Mouse (Mus musculus) thymus, adult 2 months (tissue): ENCODE measurements around the gene Mmp19. TPM values are rescaled to one million over a fixed set of nuclear protein-coding genes. Genes with fewer than 3 reads are reported as not detected.

Experiments used
- DNase-seq: peaks from one replicate; pipeline ENCODE4 v3.0.0; 2021
- H3K27ac ChIP-seq: fragments of 200-500 bp; 2 replicates; pipeline ENCODE4 v1.5.1; 2012; ENCODE audit warnings: low read length, control low read depth; ENCODE audit not compliant: control insufficient read depth, insufficient read depth
- H3K27me3 ChIP-seq: fragments of 200-500 bp; 2 replicates; pipeline ENCODE4 v1.6.1; 2012; ENCODE audit warnings: mild to moderate bottlenecking, low read length, moderate library complexity, mixed read lengths; ENCODE audit not compliant: control insufficient read depth, insufficient read depth
- H3K36me3 ChIP-seq: fragments of 200-500 bp; 2 replicates; pipeline ENCODE4 v1.6.1; 2012; ENCODE audit warnings: mild to moderate bottlenecking, low read length, moderate library complexity; ENCODE audit not compliant: control insufficient read depth, insufficient read depth
- H3K4me1 ChIP-seq: fragments of 200-500 bp; replicated peaks from 2 replicates; pipeline ENCODE4 v1.6.1; 2012; ENCODE audit warnings: low read length; ENCODE audit not compliant: control insufficient read depth, insufficient read depth
- H3K4me3 ChIP-seq: fragments of 200-500 bp; 2 replicates; pipeline ENCODE4 v1.5.1; 2012; ENCODE audit warnings: mild to moderate bottlenecking, low read length, control low read depth, moderate library complexity; ENCODE audit not compliant: control insufficient read depth, insufficient read depth
- CTCF ChIP-seq: fragments of 200-500 bp; IDR thresholded peaks from 2 replicates; pipeline ENCODE4 v1.5.1; 2012; ENCODE audit warnings: mild to moderate bottlenecking, control low read depth, low read length, moderate library complexity, borderline replicate concordance; ENCODE audit not compliant: control insufficient read depth, poor library complexity, insufficient read depth; ENCODE audit errors: extremely low read depth
- POLR2A ChIP-seq: fragments of 200-500 bp; IDR thresholded peaks from 2 replicates; pipeline ENCODE4 v1.6.1; 2012; ENCODE audit warnings: mild to moderate bottlenecking, low read length, control low read depth, moderate library complexity; ENCODE audit not compliant: control insufficient read depth, poor library complexity, insufficient read depth; ENCODE audit errors: extremely low read depth
- WGBS: fragments of 180-500 bp; shearing (Covaris S2); methylation state at CpG from one replicate; pipeline ENCODE4 v1.1.7; 2018; 5-methylcytosine and 5-hydroxymethylcytosine counted together
- polyA plus RNA-seq: library from polyadenylated mRNA; depleted of rRNA; stranded (reverse); fragments of >200 nt; gene quantifications from 2 replicates; pipeline ENCODE4 v1.2.3, GENCODE M21; 2012

Gene Mmp19
- polyA plus RNA-seq, 1 experiment: 1.8 TPM

DNA sequence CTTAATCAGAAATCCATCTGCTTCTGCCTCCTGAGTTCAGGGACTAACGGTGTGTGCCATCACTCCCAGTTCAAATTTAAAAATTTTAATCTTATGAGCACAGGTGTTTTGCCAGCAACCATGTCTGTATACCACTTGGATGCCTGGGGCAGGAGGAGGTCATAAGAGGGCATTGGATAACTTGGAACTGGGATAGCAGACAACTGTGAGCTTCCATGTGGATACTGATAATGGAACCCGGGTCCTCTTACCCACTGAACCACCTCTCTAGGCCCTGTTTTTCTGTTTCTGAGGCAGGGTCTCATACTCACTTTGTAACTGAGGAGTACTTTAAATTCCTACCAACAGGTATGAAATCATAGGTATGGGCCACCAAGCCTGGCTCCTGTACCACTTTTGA, 12.3 kb upstream of the Mmp19 start:
- H3K4me3 ChIP-seq: no peak overlapping the region
- 93% methylated on average over 2 of the region's 2 CpGs for WGBS
- TF ChIP-seq CTCF (no peak), POLR2A (no peak)
- H3K4me1 ChIP-seq: peaks cover 7% of the 10 kb centered on the region
- H3K27me3 ChIP-seq: no peaks in the 10 kb centered on the region
- no peaks in the 10 kb centered on the region for H3K36me3 ChIP-seq
- DNase-seq: no peak
- H3K27ac ChIP-seq: no peak overlapping the region

DNA sequence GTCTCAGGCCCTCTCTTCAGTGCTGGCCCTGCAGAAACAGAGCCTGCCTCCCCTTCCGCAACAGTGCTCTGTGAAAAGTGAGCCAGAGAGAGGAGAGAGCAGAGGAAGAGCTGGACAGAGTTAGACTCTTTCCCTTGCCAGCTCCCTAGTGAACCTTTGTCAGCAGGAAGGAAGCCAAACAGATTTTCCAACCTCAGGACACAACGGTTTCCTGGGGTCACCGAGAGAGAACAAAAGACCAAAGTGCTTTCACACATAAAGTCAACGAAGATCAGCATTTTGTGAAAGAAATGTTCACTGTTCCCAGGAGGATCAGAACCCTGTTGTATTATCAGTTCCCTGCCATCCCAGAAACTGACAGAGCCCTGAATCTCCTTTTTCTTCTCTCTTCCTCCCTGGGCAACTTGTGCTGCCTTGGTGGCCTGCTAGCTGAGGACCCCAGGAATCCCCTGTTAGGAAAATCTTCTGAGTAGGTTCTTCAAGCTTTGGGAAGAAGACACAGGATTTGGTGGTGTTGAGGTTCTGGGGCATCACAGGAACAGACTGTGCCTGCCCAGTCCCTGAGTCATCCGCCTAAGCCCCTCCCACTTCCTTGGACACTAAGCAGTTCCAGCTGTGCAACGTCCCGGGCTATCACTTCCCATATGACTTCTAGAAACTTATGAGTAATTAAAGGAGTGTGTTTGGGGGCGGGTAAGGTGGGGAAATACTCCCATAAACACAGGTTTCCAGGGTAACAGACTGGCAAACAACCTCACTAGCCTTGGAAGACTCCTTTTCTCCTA, 11.5 kb upstream of the Mmp19 start:
- H3K4me3 ChIP-seq: no peak overlapping the region
- TF ChIP-seq CTCF: no peak
- TF ChIP-seq POLR2A: no peak
- H3K4me1 ChIP-seq: peaks cover 7% of the 10 kb centered on the region
- no peak for DNase-seq
- WGBS: 22% methylated on average over 8 of the region's 8 CpGs
- no peaks in the 10 kb centered on the region for H3K27me3 ChIP-seq
- no peak overlapping the region for H3K27ac ChIP-seq
- no peaks in the 10 kb centered on the region for H3K36me3 ChIP-seq

DNA sequence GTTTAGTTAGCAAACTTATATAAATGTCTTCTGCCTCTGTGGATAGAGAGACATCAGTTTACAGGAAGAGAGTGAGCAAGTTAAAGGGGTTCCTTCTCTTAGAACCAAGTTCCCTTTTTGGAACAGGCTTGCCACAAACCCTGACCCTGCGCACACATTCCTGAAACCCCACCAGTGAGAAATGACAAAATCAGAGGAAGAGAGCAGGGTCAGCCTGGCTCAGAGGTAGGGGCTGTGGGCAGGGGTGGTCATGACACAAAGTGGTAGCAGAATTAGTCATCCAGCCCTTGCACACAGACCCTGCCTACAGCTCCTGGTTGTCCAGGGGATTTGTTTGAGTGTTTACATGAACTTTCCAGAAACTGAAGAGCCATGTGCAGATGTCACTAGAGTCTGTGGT, 10.5 kb upstream of the Mmp19 start:
- no peak for TF ChIP-seq CTCF
- no peak for TF ChIP-seq POLR2A
- Histone ChIP-seq H3K36me3 (no peaks in the 10 kb centered on the region), H3K27ac (no peak overlapping the region), H3K4me1 (peaks cover 7% of the 10 kb centered on the region), H3K4me3 (no peak overlapping the region), H3K27me3 (no peaks in the 10 kb centered on the region)
- DNase-seq: no peak
- 77% methylated on average over 1 of the region's 1 CpGs for WGBS

DNA sequence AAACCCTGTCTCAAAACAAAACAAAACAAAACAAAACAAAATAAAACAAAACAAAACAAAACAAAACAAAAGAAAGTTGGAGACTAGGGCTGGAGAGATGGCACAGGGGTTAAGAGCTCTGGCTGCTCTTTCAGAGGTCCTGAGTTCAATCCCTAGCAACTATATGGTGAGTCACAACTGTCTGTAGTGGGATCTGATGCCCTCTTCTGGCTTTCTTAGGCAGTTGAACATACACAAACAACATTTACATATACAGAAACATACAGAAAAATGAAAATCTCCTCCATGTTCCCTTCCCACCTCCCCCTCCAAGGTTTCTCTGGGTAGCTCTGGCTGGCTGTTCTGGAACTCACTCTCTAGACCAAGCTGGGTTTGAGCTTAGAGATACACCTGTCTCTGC, 1.3 kb downstream of the Mmp19 start:
- Histone ChIP-seq H3K27ac (no peak overlapping the region), H3K4me3 (no peak overlapping the region), H3K36me3 (no peaks in the 10 kb centered on the region), H3K27me3 (no peaks in the 10 kb centered on the region), H3K4me1 (no peaks in the 10 kb centered on the region)
- TF ChIP-seq POLR2A (no peak), CTCF (no peak)
- DNase-seq: no peak

DNA sequence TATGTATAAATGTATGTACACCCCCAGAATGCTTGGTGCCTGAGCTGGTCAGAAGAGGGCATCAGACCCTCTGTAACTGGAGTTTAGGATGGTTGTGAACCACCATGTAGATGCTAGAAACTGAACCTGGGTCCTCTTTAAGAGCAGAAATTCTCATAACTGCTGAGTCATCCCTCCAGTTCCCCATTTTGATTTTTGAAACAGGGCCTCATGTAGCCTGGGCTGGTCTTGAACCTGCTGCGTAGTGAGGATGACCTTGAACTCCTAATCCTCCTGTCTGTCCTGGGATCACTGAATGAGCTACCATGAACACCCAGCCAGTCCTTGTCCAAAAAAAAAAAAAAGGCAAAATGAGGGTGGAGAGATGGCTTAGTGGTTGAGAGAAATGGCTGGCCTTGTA, 2.5 kb downstream of the Mmp19 start:
- TF ChIP-seq POLR2A (no peak), CTCF (no peak)
- Histone ChIP-seq H3K4me1 (no peaks in the 10 kb centered on the region), H3K27me3 (no peaks in the 10 kb centered on the region), H3K36me3 (no peaks in the 10 kb centered on the region), H3K27ac (no peak overlapping the region), H3K4me3 (no peak overlapping the region)
- WGBS: 86% methylated on average over 1 of the region's 1 CpGs
- no peak for DNase-seq

DNA sequence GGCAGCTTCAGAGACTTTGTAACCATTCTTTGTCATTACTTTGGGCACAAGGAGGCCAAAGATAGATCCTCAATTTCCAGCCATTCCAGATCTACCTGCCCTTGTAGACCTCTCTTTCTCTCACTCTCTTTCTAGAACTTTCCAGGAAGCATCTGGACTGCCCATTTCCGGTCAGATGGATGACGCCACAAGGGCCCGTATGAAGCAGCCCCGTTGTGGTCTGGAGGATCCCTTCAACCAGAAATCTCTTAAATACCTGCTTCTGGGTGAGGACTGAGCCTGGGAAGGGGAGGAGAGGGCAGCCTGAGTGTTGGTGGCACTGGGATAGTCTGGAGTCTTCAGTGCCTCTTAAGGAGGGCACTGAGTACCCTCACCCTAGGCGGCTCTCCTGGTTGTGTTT, 3.7 kb downstream of the Mmp19 start:
- TF ChIP-seq POLR2A: no peak
- no peak for TF ChIP-seq CTCF
- WGBS: 74% methylated on average over 5 of the region's 5 CpGs

DNA sequence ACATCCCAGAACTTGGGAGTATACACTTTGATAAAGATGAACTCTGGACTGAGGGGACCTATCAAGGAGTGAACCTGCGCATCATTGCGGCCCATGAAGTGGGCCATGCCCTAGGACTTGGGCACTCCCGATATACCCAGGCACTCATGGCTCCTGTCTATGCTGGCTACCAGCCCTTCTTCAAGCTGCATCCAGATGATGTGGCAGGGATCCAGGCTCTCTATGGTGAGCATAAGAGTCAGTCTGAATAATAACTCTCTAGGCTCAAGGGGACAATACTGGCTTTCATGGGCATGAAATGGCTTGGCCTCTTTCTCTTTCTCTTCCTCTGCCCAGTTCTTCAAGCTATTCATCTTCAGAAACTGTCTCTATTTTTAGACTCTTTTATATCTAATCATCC, 4.9 kb downstream of the Mmp19 start:
- over 99% methylated on average over 3 of the region's 3 CpGs for WGBS
- Histone ChIP-seq H3K27ac (no peak overlapping the region), H3K4me1 (no peaks in the 10 kb centered on the region), H3K36me3 (no peaks in the 10 kb centered on the region), H3K27me3 (no peaks in the 10 kb centered on the region), H3K4me3 (no peak overlapping the region)
- TF ChIP-seq CTCF (no peak), POLR2A (no peak)
- no peak for DNase-seq

More for the DNA sequence above, 3.7 kb downstream of the Mmp19 start:
- Histone ChIP-seq H3K27me3 (no peaks in the 10 kb centered on the region), H3K36me3 (no peaks in the 10 kb centered on the region), H3K4me3 (no peak overlapping the region), H3K27ac (no peak overlapping the region), H3K4me1 (no peaks in the 10 kb centered on the region)
- DNase-seq: no peak
